Mouse (Mus musculus) liver, embryonic 13.5 days (tissue): ENCODE measurements at regions not wholly inside any gene's neighbourhood (a gene's known extent, or its start where the extent isn't known, plus 50 kb on each side); places are given as distances from the start of the nearest gene placed in this dataset.

ENCODE experiments used
- ATAC-seq: fragments of 200-750 bp; cut with Nextera tagmentation; 2 replicates; pipeline ENCODE4 v1.8.0; 2017; ENCODE audit warnings: low read depth, mild to moderate bottlenecking, moderate number of reproducible peaks, moderate library complexity
- DNase-seq: peaks from one replicate; pipeline ENCODE4 v3.0.0; 2022
- H3K27ac ChIP-seq: fragments of 300-500 bp; sonication (generic); 2 replicates; pipeline ENCODE4 v1.5.1; 2015; ENCODE audit warnings: moderate library complexity, mild to moderate bottlenecking, inconsistent platforms
- H3K27me3 ChIP-seq: fragments of 300-500 bp; sonication (generic); 2 replicates; pipeline ENCODE4 v1.6.1; 2015; ENCODE audit warnings: mild to moderate bottlenecking, inconsistent platforms
- H3K36me3 ChIP-seq: fragments of 300-500 bp; sonication (generic); 2 replicates; pipeline ENCODE4 v1.6.1; 2015; ENCODE audit warnings: mild to moderate bottlenecking, inconsistent platforms
- H3K4me1 ChIP-seq: fragments of 300-500 bp; sonication (generic); replicated peaks from 2 replicates; pipeline ENCODE4 v1.6.1; 2015; ENCODE audit warnings: inconsistent platforms
- H3K4me2 ChIP-seq: fragments of 300-500 bp; sonication (generic); 2 replicates; pipeline ENCODE4 v1.6.1; 2015; ENCODE audit warnings: inconsistent platforms, mild to moderate bottlenecking, moderate library complexity
- H3K4me3 ChIP-seq: fragments of 300-500 bp; sonication (generic); replicated peaks from 2 replicates; pipeline ENCODE4 v1.5.1; 2015; ENCODE audit warnings: mild to moderate bottlenecking, inconsistent platforms
- H3K9ac ChIP-seq: fragments of 300-500 bp; sonication (generic); 2 replicates; pipeline ENCODE4 v1.6.1; 2015; ENCODE audit warnings: mild to moderate bottlenecking, inconsistent platforms
- H3K9me3 ChIP-seq: fragments of 300-500 bp; sonication (generic); replicated peaks from 2 replicates; pipeline ENCODE4 v1.6.1; 2016; ENCODE audit warnings: inconsistent platforms
- WGBS: fragments of 180-500 bp; shearing (Covaris S2); methylation state at CpG from one replicate; pipeline ENCODE4 v1.1.7; 2015; ENCODE audit not compliant: insufficient replicate concordance; 5-methylcytosine and 5-hydroxymethylcytosine counted together

GRCm38 (mm10) chr12:94334671-94335070, 1357.4 kb upstream of the Flrt2 start:
- ATAC-seq (no peak), DNase-seq (no peak)
- Histone ChIP-seq H3K27me3 (no peaks in the 10 kb centered on the region), H3K9ac (no peak overlapping the region), H3K27ac (no peak overlapping the region), H3K4me3 (no peak overlapping the region), H3K9me3 (no peaks in the 10 kb centered on the region), H3K4me2 (no peak overlapping the region), H3K36me3 (no peaks in the 10 kb centered on the region), H3K4me1 (no peaks in the 10 kb centered on the region)
- 55% methylated on average over 3 of the region's 3 CpGs for WGBS

DNA sequence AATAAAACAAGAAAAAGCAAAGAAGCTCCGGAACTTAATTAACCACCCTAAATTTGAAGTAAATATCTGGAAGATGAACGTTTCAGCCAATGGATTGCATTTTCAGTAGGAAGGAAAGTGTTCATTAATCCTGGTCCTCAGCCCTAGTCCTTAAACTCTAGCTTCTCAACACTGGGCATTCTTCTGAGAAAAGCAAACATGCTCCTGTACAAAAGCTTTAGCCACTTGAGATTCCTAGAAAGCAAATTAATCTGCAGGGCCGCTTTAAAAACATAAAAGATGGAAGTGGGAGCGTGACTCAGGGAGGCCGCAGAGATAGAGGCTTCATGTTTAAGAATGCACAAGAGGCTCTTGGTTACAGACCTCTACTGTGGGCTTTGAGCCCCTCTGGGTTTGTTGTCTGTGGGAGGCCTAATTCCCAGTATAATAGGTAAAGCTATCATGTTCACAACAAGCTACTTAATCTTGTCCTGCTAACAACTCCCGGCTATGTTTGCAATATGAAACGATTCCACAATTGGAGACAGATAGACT, 1342.3 kb upstream of the Flrt2 start:
- Histone ChIP-seq H3K27me3 (no peaks in the 10 kb centered on the region), H3K27ac (no peak overlapping the region), H3K4me1 (no peaks in the 10 kb centered on the region), H3K36me3 (no peaks in the 10 kb centered on the region), H3K4me3 (no peak overlapping the region), H3K9ac (no peak overlapping the region), H3K9me3 (no peaks in the 10 kb centered on the region), H3K4me2 (no peak overlapping the region)
- 70% methylated on average over 7 of the region's 7 CpGs for WGBS
- ATAC-seq (no peak), DNase-seq (no peak)

DNA sequence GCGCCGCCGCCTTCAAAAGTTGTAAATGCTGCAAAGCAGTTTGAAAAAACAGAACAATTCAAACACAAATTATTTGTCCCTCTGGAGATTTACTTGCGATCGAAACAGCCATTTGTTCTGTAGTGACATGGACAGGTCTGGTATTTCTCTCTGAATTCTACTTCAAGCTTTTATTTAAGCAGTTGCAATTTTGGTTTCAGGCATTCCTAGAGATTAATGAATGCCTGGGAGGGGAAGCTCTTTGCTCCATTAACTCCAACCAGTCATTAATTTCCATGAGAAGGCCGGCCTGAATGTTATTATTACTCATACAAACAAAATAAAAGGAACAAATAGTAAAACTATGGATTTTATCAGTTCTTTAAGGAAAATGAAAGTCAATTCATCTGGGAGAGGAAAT, 1327.8 kb upstream of the Flrt2 start:
- Histone ChIP-seq H3K4me1 (no peaks in the 10 kb centered on the region), H3K9ac (no peak overlapping the region), H3K9me3 (no peaks in the 10 kb centered on the region), H3K4me2 (no peak overlapping the region), H3K27ac (no peak overlapping the region), H3K4me3 (no peak overlapping the region), H3K27me3 (no peaks in the 10 kb centered on the region), H3K36me3 (no peaks in the 10 kb centered on the region)
- no peak for DNase-seq
- WGBS: 71% methylated on average over 6 of the region's 6 CpGs
- no peak for ATAC-seq

DNA sequence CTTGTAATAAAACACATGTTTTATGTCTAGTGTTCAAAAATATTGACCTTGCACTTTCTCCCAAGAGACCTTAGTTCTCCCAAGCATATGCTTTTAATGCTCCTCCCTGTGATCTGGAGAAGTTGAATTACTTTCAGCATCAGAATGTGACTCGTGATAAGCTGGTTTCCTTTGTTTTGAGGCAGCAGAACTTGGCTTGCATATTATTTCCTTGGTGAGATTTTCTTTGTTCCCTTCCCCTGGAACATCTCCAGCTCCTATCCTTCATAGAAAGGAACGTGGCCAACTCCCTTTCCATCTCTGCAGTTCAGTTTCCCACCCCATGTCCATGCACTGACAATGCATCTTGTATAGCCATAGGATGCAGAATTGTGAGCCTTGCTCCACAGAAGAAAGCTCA, 1292.0 kb upstream of the Flrt2 start:
- Histone ChIP-seq H3K9ac (no peak overlapping the region), H3K27me3 (no peaks in the 10 kb centered on the region), H3K4me1 (no peaks in the 10 kb centered on the region), H3K4me2 (no peak overlapping the region), H3K36me3 (no peaks in the 10 kb centered on the region), H3K4me3 (no peak overlapping the region), H3K9me3 (no peaks in the 10 kb centered on the region), H3K27ac (no peak overlapping the region)
- ATAC-seq: no peak
- 37% methylated on average over 2 of the region's 2 CpGs for WGBS
- no peak for DNase-seq

- H3K36me3 ChIP-seq: no peaks in the 10 kb centered on the region
- WGBS: 25% methylated on average over 5 of the region's 5 CpGs
- no peaks in the 10 kb centered on the region for H3K4me1 ChIP-seq
- no peaks in the 10 kb centered on the region for H3K27me3 ChIP-seq
- no peak overlapping the region for H3K9ac ChIP-seq
- H3K27ac ChIP-seq: no peak overlapping the region
- no peak overlapping the region for H3K4me3 ChIP-seq
- DNase-seq (no peak), ATAC-seq (no peak)
- no peaks in the 10 kb centered on the region for H3K9me3 ChIP-seq
- H3K4me2 ChIP-seq: no peak overlapping the region
Observed at GRCm38 (mm10) chr12:94420918-94421317, 1271.1 kb upstream of the Flrt2 start.

DNA sequence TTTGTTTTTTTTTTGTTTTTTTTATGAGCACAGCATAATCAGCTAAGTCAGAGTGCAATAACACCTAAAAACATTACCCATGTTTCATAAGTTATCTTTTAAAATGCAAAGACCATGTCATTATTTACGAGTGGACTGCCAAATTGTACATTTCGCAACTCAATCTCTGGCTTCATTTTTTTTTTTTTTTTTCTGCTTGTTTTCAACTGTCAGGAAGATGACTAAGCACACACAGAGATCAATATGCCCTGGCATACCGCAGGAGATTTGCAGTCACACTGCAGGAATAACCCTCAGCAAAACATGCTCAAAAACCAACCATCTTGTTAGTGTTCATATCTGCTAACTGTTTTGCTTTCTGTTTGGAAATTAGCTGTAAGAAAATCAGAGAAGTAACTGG, 1270.3 kb upstream of the Flrt2 start:
- H3K27me3 ChIP-seq: no peaks in the 10 kb centered on the region
- H3K4me1 ChIP-seq: no peaks in the 10 kb centered on the region
- ATAC-seq: no peak
- no peaks in the 10 kb centered on the region for H3K36me3 ChIP-seq
- H3K4me3 ChIP-seq: no peak overlapping the region
- no peak overlapping the region for H3K9ac ChIP-seq
- WGBS: 14% methylated on average over 3 of the region's 3 CpGs
- DNase-seq: no peak
- H3K4me2 ChIP-seq: no peak overlapping the region
- no peak overlapping the region for H3K27ac ChIP-seq
- H3K9me3 ChIP-seq: no peaks in the 10 kb centered on the region

GRCm38 (mm10) chr12:94424340-94424981, 1267.6 kb upstream of the Flrt2 start:
- no peaks in the 10 kb centered on the region for H3K36me3 ChIP-seq
- no peak for DNase-seq
- no peaks in the 10 kb centered on the region for H3K9me3 ChIP-seq
- H3K9ac ChIP-seq: no peak overlapping the region
- no peak overlapping the region for H3K4me3 ChIP-seq
- WGBS: 47% methylated on average over 3 of the region's 3 CpGs
- no peaks in the 10 kb centered on the region for H3K4me1 ChIP-seq
- ATAC-seq: no peak
- no peak overlapping the region for H3K27ac ChIP-seq
- no peak overlapping the region for H3K4me2 ChIP-seq
- H3K27me3 ChIP-seq: no peaks in the 10 kb centered on the region

GRCm38 (mm10) chr12:94449517-94449916, 1242.5 kb upstream of the Flrt2 start:
- H3K36me3 ChIP-seq: no peaks in the 10 kb centered on the region
- H3K27me3 ChIP-seq: no peaks in the 10 kb centered on the region
- no peak overlapping the region for H3K27ac ChIP-seq
- no peaks in the 10 kb centered on the region for H3K4me1 ChIP-seq
- no peak overlapping the region for H3K4me2 ChIP-seq
- ATAC-seq (no peak), DNase-seq (no peak)
- WGBS: 59% methylated on average over 1 of the region's 1 CpGs
- no peaks in the 10 kb centered on the region for H3K9me3 ChIP-seq
- no peak overlapping the region for H3K4me3 ChIP-seq
- no peak overlapping the region for H3K9ac ChIP-seq

DNA sequence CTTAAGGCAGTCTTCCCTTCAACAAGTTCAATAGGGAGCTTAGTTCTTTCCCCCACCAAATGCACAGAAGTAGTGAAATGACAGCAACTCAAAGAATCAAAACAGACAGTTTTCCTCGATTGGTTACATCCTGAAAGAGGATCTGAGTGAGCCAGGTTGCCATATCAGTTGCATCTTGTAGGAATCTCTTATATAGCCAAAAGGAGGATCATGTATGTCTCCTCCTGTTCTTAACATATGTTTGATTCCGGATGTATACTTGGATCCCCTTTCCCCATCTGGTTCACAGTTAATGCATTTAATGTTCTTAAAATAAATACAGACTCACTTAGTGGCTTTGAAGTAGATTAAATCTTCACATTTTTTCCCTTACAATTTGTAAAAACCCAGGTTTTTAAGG, 1224.0 kb upstream of the Flrt2 start:
- 50% methylated on average over 2 of the region's 2 CpGs for WGBS
- no peak overlapping the region for H3K9ac ChIP-seq
- no peaks in the 10 kb centered on the region for H3K4me1 ChIP-seq
- no peak overlapping the region for H3K4me2 ChIP-seq
- H3K9me3 ChIP-seq: no peaks in the 10 kb centered on the region
- DNase-seq: no peak
- H3K4me3 ChIP-seq: no peak overlapping the region
- no peaks in the 10 kb centered on the region for H3K27me3 ChIP-seq
- no peak for ATAC-seq
- no peak overlapping the region for H3K27ac ChIP-seq
- H3K36me3 ChIP-seq: no peaks in the 10 kb centered on the region

- ATAC-seq: no peak
- Histone ChIP-seq H3K9me3 (no peaks in the 10 kb centered on the region), H3K4me2 (no peak overlapping the region), H3K4me1 (no peaks in the 10 kb centered on the region), H3K27ac (no peak overlapping the region), H3K4me3 (no peak overlapping the region), H3K9ac (no peak overlapping the region), H3K27me3 (no peaks in the 10 kb centered on the region), H3K36me3 (no peaks in the 10 kb centered on the region)
- 62% methylated on average over 3 of the region's 3 CpGs for WGBS
- no peak for DNase-seq
Observed at GRCm38 (mm10) chr12:94468609-94469008, 1223.4 kb upstream of the Flrt2 start.

- Histone ChIP-seq H3K9me3 (no peaks in the 10 kb centered on the region), H3K4me1 (no peaks in the 10 kb centered on the region), H3K4me2 (no peak overlapping the region), H3K9ac (no peak overlapping the region), H3K27ac (no peak overlapping the region), H3K4me3 (no peak overlapping the region), H3K27me3 (no peaks in the 10 kb centered on the region), H3K36me3 (no peaks in the 10 kb centered on the region)
- WGBS: 14% methylated on average over 2 of the region's 2 CpGs
- no peak for DNase-seq
- no peak for ATAC-seq
Observed at GRCm38 (mm10) chr12:94469850-94470249, 1222.2 kb upstream of the Flrt2 start.

GRCm38 (mm10) chr12:94470981-94471380, 1221.0 kb upstream of the Flrt2 start:
- no peaks in the 10 kb centered on the region for H3K9me3 ChIP-seq
- H3K4me1 ChIP-seq: no peaks in the 10 kb centered on the region
- no peak overlapping the region for H3K4me2 ChIP-seq
- H3K4me3 ChIP-seq: no peak overlapping the region
- H3K9ac ChIP-seq: no peak overlapping the region
- no peak overlapping the region for H3K27ac ChIP-seq
- H3K27me3 ChIP-seq: no peaks in the 10 kb centered on the region
- ATAC-seq: no peak
- no peak for DNase-seq
- H3K36me3 ChIP-seq: no peaks in the 10 kb centered on the region
- WGBS: 23% methylated on average over 1 of the region's 1 CpGs
